Mouse (Mus musculus): ENCODE results near the gene Vmn1r81.

Vmn1r81 gene

DNA sequence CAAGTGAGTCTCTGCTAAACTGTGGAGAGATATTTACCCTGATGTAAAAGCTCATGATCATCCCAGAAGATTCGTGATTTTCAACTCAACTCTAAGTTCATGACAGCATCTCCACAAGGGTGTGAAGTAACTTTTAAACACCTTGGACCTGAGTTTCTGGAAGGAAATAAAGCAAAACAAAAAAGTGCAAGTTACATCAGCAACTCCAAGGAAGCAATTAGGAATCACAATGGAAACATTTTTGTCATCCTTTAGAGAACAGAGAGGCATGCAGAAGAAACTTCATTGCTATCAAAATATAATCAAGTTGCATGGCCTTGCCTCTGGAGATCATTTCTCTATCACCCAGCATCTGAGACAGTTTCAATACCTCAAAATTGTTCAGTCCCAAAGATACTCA lies at the start of gene Vmn1r81:
Vmn1r81 (minus strand) TSS at position 101 of the 400 bp plus-strand sequence.
- in situ Hi-C loops (cut with MboI; ENCODE audit: low pct_unique_long_range_greater_than_20kb in 1 of 2, low sequenced_read_pairs in 2 of 2, unreplicated experiment in 1 of 2): no loop called here

DNA sequence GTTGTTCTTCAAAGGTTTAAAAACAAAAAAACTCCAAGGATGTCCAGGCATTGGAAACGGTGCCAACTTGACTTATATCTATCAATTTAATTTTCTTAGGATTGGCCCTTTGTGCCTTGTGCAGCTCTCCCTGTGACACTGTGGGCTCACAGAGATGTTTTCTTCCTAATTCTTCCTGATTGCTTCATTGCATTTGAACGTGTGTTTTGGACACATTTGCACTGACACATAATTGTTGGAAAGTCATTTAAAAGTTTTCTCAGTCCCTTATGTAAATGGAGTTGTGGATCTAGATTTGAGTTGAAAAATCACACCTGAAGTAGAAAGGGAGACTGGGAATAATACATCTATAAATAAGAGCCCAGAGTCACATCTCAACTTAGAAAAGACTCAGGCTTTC lies 32.1 kb upstream of the Vmn1r81 start, which contains the start of gene Vmn1r82:
Vmn1r82 (plus strand) TSS at position 301 of the 400 bp plus-strand sequence.
- in situ Hi-C loops (cut with MboI; ENCODE audit: low pct_unique_long_range_greater_than_20kb in 1 of 2, low sequenced_read_pairs in 2 of 2, unreplicated experiment in 1 of 2): no loop called here

- in situ Hi-C loops (cut with MboI; ENCODE audit: low pct_unique_long_range_greater_than_20kb in 1 of 2, low sequenced_read_pairs in 2 of 2, unreplicated experiment in 1 of 2): no loop called here
These were observed 63.9 kb downstream of the Vmn1r81 start for GRCm38 (mm10) chr7:12204141-12204540.

All from mouse embryonic stem cell (cell line).